ENCODE assay signal across 8 mouse cellular contexts in the genomic region with DNA sequence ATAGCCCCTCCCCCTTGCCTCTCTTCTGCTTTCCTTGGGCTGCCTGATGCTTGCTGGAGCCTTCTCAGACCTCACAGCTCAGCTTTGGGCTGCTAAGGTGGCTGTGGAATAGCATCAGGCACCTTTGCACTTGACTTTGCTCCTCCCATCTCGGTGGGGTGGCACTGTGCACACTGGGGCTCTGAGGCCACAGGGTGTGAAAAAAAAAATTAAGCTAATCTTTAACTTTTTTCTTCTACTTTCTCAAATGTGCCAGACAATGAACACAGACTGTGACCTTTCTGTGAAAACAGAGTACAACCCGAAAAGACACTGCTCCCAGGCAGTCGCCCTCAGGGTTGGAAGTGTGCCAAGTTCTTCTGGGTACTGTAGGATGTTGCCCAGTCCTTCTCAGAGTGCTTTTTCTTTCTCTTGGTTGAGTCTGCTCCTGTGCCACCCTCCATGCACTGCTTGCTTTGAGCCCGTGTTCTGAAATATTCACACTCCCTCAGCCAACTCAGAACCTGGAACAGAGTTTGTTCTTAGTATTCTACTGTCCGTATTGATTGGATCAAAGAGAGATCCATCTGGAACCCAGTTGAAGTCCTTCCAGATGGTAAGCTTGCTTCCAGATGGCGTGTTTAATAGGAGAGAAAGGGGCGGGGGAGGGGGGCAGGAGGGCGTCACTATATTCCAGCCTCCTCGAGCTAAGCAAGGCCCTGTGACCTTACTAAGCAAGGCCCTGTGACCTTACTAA. TPM values are rescaled to one million over a fixed set of nuclear protein-coding genes. Genes with fewer than 3 reads are reported as not detected.
A peak's percentile ranks its signal among the peaks of the same experiment; 100 is the strongest.
DNase-seq lines count a peak whose midpoint lies in the region; ATAC-seq lines count a peak whose summit lies in the region.

No protein-coding gene starts in this region.

- peaks cover 9% of the 10 kb centered on the region; the same call in 1 of the 2 replicates for H3K4me1 ChIP-seq in brown adipose tissue, adult 24 weeks (ENCODE audit: control insufficient read depth, insufficient read depth, insufficient read length, low read length)
- H3K4me1 ChIP-seq in intestine, embryonic 16.5 days (ENCODE audit: control insufficient read depth, insufficient read depth, low read length): peaks cover 8% of the 10 kb centered on the region; the same call in 1 of the 2 replicates
- peaks cover 30% of the 10 kb centered on the region for H3K4me1 ChIP-seq in lung, embryonic 16.5 days (replicated peaks; ENCODE audit: control insufficient read depth, insufficient read depth, low read length)

- no peak overlapping the region for H3K4me3 ChIP-seq in brown adipose tissue, adult 24 weeks (ENCODE audit: insufficient read depth, low read depth, low read length)
- H3K4me3 ChIP-seq in intestine, embryonic 16.5 days (ENCODE audit: low read length): no peak overlapping the region
- no peak overlapping the region for H3K4me3 ChIP-seq in lung, embryonic 16.5 days (ENCODE audit: low read length)

- no peaks in the 10 kb centered on the region for H3K9me3 ChIP-seq in intestine, embryonic 16.5 days (ENCODE audit: control insufficient read depth, low read length)
- no peaks in the 10 kb centered on the region for H3K9me3 ChIP-seq in lung, embryonic 16.5 days (ENCODE audit: control insufficient read depth, low read length)

- no peaks in the 10 kb centered on the region for H3K36me3 ChIP-seq in intestine, embryonic 16.5 days (ENCODE audit: control insufficient read depth, insufficient read depth, low read length)
- no peaks in the 10 kb centered on the region for H3K36me3 ChIP-seq in lung, embryonic 16.5 days (ENCODE audit: control insufficient read depth, insufficient read depth, low read length)

- no peaks in the 10 kb centered on the region for H3K27me3 ChIP-seq in intestine, embryonic 16.5 days (replicated peaks; ENCODE audit: control insufficient read depth, insufficient read depth, low read length)
- H3K27me3 ChIP-seq in lung, embryonic 16.5 days (ENCODE audit: control insufficient read depth, insufficient read depth, low read depth, low read length): no peaks in the 10 kb centered on the region

- H3K4me2 ChIP-seq in intestine, embryonic 16.5 days (ENCODE audit: low read depth, low read length): no peak overlapping the region
- H3K4me2 ChIP-seq in lung, embryonic 16.5 days (ENCODE audit: low read depth, low read length): peak overlapping the region; percentile 32

- WGBS in intestine, embryonic 16.5 days: 27% methylated on average over 9 of the region's 9 CpGs
- WGBS in lung, embryonic 16.5 days: 26% methylated on average over 9 of the region's 9 CpGs

- peak; percentile 97 for ATAC-seq in intestine, embryonic 16.5 days
- ATAC-seq in lung, embryonic 16.5 days (ENCODE audit: low read depth): peak; percentile 69

- DNase-seq in layer of hippocampus, adult 11-12 months (ENCODE audit: low spot score): peak; percentile 52
- DNase-seq in layer of hippocampus, postnatal 25 days (ENCODE audit: extremely low spot score in 1 of 2, low spot score in 1 of 2): no peak
- DNase-seq in thymus, adult 18-20 months: no peak
- DNase-seq in yolk sac, embryonic 10.5 days (ENCODE audit: low spot score): no peak
- DNase-seq in frontal cortex, postnatal 25 days (ENCODE audit: low spot score in 2 of 2): no peak

- H3K27ac ChIP-seq in brown adipose tissue, adult 24 weeks (replicated peaks; ENCODE audit: low read depth, low read length): peak overlapping the region; percentile 74
- H3K27ac ChIP-seq in intestine, embryonic 16.5 days (ENCODE audit: low read length): no peak overlapping the region
- H3K27ac ChIP-seq in lung, embryonic 16.5 days (ENCODE audit: low read length): peak overlapping the region; percentile 43; the same call in 1 of the 2 replicates

- H3K9ac ChIP-seq in intestine, embryonic 16.5 days (ENCODE audit: low read depth, low read length): no peak overlapping the region
- H3K9ac ChIP-seq in lung, embryonic 16.5 days (ENCODE audit: low read length): no peak overlapping the region

RNA-seq across cellular contexts. Expression of gene Atxn1, which starts 54.8 kb away (rescaled TPM):
- 100 to 1,000 TPM; 112 to 115 TPM for total RNA-seq in layer of hippocampus, postnatal 25 days (2021)
- polyA plus RNA-seq in brown adipose tissue, adult 24 weeks (2012; ENCODE audit: insufficient read depth, insufficient read length, missing spikeins): 7.0 and 7.2 TPM in 2 replicates
- polyA plus RNA-seq in intestine, embryonic 16.5 days (2015; fragmentation: Nextera tagmentation; extraction: Ambion mirVana): 5.0 and 5.3 TPM in 2 replicates
- polyA plus RNA-seq in lung, embryonic 16.5 days (2015; fragmentation: Nextera tagmentation; extraction: Ambion mirVana): 8.3 and 9.8 TPM in 2 replicates
